Mouse (Mus musculus) spleen, postnatal 10 days (tissue): ENCODE results near the gene Trpc4.

Experiments used
- DNase-seq, 2 experiments: peaks; one replicate each; pipeline ENCODE4 v3.0.0; 2021 to 2022; ENCODE audit warnings: low spot score in 2 of 2

Trpc4 gene

DNA sequence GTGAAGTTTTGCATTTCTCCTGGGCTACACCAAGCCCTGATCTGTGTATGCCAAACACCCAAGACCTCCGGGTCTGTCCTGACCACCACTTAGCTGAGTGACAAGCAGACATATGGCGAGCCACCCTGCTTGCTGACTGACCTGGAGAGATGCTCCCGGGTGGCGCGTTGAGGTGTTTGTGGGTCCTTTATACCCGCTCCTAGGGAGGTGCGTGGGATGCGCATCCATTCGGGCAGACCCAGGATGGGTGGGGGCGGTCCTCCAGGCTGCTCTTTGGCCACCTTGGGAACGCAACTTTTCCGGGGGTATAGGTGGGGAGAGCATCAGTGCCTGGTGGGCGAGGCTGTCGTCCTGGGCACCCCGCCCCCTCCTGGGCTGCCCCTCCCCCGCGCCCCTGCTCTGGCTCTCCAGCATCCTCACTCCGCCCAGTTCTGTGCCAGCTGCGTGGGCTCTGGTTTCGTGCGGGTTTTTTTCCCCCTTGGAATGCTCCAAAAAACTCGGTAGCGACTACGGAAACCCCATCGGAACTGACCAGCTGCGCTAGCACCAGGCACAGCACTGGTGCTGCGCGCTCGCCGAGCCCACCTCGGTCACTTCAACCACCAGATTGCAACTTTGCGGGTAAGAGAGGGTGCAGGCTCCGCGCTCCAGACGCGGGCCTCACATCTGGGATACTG lies at the start of gene Trpc4:
Trpc4 (plus strand) TSS at position 397 of the 677 bp plus-strand sequence.
- no peak for DNase-seq

DNA sequence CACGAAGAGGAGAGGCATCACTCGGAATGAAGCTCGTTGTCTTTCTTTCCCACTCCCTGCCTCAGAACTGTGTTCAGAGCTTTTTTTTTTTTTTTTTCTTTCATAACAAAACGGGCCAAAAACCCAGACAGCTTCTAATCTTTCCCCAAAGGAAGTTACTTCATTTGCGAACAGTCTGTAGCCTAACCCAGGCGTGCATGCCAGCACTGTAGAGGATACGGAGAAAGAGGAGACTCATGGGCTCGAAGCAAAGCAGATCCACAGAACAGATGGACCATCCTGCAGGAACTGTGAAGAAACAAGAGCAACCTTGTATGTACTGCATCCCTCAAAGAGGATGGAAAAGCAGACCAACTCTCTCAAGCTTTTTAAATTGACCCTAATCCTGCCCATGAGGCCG lies 44.3 kb upstream of the Trpc4 start:
- no peak for DNase-seq

DNA sequence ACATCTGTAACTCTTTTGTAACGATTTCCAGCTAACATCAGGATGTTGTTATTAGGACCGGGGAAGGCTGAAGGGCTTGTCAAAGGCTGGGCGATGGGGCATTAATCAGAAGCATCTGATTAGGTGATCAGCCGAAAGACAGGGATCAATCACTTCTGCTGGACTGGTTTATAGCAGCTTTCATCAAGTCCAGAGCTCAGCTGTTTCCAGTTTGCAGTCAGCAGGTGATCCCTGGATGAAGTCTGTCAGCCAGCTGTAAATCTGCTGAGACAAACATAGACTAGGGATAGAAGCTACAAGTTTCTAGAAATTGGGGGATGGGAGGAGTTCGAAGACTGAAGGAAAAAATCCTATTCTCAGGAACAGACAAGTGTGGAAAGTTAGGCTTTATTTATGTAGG lies 20.5 kb upstream of the Trpc4 start:
- DNase-seq = no peak

DNA sequence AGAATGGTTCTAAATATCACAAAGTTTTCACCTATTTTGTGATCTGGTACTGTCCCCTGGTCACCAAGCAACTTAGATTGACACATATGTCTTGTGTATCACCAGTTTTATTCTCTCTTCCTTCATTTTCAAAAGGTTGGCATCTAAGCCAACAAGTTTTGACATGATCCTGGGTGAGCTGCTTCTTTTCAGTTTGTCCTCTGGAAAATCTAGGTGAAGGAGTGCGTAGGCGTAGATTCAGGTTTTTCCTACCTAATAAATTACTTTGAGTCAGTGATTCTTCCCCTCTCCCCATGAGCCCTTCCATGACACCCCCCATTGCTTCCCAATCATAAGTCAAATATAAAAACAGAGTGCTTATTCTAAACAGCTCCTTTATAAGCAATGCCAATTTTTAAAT lies 14.5 kb upstream of the Trpc4 start:
- DNase-seq = no peak

DNA sequence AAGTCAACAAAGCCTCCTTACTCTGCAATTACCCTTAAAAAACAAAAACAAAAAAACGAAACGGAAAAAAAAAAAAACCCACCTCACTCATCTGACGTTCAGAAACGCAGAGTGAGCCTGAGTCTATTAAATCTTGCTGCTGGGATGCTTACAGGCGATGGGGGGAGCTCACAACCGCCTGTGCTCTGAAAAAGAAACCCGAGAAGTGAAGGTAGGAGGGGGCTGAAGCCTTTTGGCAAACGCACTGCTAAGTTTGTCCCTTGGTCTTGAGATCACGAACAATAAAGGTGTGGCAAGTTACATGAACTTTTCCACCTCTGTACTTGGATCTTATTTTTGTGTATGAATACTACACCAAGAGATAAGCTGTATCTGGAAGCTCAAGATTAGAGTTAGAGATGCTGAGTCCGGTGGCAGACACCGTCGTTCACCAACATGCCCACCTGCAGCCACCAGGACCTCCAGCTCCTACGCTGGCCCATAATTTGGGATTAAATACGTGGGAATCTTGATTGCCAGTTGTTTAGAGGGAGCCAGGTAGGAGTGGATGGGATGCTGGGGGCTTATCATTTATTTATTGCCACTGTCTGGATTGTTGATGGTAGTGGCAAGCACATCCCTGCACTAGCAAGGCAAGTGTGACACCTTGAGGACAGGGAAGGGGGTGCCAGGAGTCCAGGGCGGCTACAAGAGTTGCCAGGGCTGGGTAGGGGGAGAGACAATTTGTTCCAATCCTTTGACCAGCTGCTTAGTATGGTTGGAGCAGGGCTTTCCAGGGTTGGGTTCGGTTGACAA lies 794 bp upstream of the Trpc4 start:
- DNase-seq = peak in 1 of 2 experiments; percentile 27

DNA sequence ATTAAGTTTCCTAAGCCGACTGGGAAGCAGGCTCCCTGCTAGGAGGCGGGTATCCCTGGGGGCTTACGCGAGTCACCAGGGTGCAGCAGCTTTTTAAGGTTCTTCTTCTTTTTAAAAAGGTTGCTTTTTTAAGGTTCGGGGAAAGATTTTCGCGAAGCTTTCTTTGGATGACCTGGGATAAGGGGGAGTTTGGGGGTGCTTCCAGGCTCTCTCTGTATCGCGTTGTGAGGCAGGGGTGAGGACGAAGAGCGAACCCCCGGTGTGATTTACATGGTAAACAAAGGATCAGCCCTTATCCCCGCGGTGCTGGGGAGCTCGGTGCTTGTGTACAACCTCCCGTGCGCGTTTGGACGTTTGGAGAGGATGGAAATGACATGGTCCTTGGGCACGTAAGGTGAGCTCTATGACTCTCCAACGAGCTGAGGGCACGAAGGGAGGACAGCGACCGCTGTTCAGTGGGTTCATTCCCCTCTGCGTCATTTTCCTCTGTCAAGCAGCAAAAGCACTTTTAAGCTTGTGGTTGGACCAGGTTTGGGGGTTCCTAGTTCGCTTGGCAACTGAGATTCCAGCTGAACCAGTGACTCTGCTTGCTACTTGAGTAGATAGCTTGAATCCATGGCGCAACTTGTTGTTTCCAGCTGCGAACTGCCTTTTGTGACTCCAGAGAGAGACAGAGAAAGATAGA lies 623 bp downstream of the Trpc4 start:
- DNase-seq = no peak

DNA sequence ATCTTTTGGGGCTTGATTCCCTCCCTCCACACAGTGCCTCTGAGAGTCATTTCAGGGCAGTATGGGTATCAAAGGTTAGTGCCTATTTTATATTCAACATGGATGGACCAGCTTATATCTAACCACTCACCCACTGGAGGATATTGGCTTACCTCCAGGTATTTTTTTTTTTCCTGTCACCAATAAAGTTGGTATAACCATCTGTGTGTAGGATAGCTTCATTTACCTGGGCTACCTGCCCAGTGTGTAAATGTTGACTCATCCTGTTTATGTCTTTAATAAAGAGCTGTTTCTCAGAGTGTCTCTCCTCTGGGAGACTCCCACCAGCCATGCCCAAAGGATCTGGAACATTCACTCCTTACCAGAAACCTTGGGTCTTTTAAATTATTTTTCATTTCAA lies 14.9 kb downstream of the Trpc4 start:
- no peak for DNase-seq

DNA sequence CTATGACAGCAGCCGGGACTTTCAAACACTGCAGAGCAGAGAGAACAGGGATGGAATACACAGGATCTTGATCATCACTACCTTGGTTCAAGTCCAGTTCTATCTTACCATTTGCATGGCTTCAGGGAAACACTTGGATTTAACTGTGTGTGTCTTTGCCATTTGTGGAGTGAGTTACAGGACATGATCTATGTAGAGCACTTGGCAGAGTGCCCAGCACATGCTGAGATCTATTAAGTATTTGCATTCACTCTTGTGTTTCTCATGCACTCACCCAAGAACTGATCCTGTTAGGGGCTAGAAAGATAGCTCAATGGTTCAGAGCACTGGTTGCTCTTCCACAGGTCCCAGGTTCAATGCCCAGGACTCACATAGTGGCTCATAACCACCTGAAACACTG lies 21.5 kb downstream of the Trpc4 start:
- no peak for DNase-seq

DNA sequence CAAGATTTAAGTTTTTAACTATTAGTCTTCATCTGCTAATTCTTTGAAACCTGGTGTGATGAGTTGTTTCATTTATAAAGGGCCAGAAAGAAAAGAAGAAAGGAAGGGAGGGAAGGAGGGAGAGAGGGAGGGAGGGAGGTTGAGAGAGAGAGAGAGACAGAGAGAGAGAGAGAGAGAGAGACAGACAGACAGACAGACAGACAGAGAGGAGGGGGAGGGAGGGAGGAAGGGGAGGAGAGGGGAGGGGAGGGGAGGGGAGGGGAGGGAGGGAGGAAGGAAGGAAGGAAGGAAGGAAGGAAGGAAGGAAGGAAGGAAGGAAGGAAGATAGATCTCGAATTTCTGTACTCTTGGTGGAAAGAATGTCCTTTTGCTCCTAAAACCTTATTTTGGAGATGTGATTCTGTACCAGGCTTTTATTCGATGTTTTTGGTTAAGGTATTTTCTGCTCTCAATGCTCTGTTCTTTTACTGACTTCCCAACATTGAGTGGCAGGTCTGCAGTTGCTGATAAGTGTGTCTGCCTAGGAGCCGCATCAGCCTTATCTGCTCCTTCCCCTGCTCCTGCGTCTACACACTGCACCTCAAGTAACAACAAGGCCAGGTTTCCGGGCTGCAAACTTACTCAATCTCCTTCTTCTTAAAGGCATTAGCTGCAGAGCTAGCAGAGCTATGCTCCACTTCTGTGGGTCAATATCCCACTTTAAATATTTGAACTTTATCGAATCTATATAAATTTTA lies 35.3 kb downstream of the Trpc4 start:
- no peak for DNase-seq

DNA sequence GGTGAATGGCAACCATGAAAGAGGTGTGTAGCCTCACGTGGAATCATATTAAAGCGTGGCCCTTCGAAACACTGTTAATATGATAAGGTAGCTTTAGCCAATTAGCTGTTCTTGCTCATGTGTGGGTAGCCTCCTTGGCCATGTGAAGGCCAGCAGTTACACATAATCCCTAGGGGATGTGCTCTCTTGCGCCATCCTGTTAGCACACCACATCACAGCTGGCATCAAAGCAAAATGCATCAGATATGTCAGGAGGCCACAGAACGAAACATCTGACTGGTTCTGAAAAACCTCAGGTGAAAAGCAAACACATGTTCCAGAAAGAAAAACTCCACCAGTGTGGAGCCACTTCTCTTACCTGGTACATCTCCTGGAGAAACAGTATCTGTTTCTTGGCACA lies 45.4 kb downstream of the Trpc4 start:
- DNase-seq = no peak

DNA sequence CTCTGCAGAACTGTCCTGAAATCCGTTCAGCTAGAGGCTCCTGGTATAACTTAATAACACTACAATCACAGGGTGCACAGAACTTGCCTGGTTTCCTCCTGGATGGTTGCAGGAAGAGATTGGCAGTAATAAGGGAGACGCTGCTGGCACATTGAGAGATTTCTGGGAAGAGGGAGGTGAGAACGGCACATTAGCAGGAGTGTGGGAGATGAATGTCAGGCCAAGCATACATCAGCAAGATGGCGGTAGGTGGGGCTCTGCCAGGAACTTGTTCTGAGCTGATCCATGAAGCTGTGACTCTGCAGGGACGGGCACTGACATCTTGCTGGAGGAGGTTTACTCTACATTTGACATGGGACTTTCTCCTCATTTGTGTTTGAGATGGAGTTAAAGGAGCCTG lies 48.6 kb downstream of the Trpc4 start:
- DNase-seq = no peak

DNA sequence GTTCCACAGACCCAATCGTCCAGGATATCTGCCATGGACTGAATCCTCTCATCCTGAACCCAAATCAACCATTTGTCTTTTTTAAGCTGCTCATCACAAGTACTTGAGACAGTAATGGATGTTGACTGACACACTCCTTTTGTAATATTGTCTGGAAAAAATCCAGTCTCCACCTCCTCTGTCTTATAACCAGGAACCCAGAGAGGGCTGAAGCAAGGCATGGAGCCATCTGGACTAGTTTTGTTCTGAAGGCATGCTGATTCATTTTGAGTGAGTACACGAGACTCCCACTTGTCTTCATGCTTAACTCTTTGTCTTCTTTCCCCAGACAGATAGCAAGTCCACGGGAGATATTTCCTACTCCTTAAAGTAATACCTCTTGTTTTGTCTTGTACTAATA lies 54.3 kb downstream of the Trpc4 start:
- DNase-seq = no peak

DNA sequence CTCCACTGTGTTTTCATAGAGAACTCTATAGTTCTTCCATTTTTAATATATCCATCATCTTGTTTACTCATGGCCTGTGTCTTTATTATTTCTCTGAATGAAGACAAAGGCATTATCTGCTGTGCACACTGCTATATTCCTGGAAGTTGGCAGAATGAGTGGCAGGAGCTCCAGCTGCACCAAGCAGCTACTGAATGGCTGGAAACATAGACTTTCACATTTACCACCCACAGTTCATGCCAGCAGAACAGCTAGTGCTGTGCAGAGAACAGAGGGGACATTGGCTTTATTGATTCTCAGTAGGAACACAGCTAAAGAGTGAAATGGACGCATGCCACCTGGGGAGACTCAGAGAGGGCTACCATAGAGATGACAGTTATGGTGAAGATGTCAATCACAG lies 55.6 kb downstream of the Trpc4 start:
- DNase-seq = no peak

DNA sequence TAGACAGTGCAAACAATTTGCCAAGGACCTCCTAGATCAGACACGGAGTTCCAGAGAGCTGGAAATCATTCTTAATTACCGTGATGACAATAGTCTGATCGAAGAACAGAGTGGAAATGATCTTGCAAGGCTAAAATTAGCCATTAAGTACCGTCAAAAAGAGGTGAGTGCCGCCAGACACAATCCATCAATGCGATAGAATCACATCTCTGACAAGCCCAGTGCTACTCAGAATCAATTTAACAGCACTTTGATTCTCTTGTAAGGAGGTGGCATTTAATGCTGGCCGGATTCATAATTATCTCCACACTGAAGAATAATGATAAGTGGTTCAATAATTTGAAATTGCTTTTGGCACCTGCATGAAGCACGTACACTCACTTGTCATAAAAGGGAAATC lies 66.7 kb downstream of the Trpc4 start:
- no peak for DNase-seq

DNA sequence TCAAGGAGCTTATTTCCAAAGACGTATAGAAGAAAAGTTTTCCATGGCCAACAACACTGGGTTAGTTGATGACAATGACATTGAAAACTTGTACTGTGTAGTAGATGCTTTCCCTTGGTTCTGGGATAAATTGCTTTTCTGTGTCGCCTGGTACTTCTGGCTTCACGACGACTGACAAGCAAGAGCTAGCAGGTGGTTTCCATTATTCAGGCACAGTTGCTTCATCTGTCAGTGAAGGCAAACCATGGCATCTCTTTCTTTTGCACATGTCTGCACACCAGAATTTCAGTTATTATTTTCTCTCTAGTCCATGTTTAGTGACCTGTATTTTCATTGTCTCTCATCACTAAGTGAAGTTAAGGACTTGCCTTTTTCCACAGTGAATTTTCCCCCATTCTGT lies 72.6 kb downstream of the Trpc4 start:
- DNase-seq = no peak

DNA sequence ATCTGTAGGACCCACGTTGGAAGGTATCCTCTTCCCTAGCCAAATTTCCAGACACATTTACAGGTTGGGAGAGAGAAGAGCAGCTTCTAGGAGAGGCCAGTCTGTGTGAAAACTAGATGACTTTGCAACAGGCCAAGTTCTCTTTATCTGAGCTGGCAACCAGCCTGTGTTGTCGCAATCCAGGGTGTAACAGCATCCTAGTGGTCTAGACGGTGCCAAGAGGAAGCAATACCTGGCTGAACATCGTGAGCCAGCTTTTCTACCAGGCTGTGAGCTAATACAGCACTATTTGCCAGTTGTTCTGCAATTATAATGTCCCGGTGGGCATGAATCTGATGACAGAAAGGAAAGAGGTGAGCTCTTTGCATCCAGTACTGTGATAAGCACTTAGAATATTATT lies 83.1 kb downstream of the Trpc4 start:
- no peak for DNase-seq

DNA sequence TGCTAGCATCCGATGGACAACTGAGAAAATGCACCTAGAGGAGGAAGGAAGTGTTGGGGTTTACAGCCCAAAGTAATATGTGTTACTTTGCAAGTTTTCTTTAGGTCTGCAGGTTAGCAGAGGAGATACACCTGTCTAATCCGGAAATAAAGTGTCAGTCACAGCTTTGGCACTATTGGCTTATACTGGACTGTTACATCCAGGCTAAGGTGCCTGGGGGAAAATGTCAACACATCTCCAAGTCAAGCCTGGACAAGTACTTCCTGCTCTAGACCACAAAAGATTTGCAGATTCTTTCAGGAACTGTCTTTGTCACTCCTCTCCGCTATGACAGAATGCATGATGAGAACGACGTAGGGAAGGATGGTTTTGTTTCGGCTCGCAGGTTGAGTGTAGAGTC lies 83.6 kb downstream of the Trpc4 start:
- DNase-seq = no peak

DNA sequence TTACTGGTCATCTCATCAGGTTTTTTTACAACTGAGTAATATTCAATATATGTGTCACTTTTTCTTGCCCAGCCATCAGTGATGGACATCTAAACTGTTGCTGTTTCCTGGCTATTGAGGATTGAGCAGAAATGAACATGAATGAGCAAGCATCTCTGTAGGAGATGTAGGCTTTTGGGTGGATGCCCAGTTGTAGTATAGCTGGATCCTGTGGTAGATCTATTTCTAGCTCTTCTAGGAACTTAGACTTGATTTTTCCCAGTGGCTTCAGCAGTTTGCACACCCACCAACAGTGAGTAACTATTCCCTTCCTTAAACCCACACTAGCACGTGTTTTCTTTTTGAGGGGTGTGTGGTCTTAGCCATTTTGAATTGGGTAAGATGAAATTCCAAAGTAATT lies 87.3 kb downstream of the Trpc4 start:
- no peak for DNase-seq

DNA sequence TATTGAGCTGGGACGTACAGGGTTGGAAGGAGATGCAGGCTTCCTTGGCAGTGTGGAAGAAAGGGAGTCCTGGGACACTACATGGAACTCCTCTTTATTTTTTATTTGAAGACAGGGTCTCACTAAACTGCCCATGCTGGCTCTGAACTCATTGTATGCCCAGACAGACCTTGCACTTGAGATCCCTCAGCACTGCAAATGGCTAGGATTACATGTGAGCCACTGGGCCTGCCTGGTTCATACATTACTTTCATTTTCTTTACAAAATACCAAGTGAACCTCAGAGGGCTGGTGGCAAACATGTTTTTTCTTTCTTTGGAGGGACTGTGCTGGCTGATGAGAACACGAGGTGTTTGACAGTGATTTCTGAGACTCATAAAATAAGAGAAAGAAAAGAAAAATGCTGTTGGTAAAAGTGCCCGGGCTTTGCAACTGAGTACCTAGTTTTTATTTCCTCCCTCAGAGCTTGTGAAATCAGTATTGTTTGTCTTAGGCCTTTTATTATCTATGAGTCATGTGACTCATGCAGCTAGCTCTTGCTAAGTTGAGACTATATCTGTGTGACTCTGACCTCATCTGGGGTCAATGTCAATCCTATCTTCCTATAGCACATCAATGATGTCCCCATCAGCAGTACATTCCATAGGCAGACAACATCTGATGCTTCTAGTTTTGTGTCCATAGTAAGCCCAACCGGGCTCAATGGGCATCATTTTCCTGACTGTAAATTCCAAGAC lies 89.1 kb downstream of the Trpc4 start:
- DNase-seq = no peak

DNA sequence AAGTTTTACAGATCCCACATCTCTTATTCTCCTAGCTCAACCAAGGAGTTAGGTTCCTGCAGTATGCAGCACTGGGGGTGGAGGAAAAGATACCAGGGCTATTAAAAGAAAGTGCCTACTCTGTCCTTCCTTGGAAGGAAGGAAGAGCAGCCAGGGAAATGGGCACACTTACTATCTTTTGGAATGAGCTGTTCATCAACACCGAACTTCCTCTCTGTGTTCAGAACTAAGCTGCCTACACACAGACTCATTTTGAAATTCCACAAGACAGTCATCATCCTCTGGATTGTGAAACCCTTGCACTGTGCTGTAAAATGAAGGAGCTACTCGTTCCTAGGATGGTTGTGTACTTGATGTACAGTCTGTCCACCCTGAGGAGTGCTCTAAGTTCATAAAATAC lies 90.6 kb downstream of the Trpc4 start:
- no peak for DNase-seq

DNA sequence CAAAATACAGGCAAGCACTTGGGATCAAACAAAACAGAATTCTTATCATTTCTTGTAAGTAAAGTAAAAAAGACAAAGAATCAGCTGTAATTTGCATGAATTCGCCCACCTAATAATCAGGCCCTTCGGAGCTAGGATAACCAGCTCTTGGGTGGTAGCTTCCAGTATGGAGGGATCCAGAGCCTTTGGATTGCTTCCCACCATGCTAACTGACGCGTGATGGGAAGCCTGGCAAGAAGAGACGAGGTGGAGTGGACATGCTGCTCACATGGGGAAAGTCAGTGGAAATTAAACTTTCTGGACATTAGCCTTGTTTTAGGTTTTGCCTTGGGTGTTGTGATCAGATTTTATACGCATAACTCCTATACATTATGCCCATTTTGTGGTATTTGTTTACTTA lies 93.5 kb downstream of the Trpc4 start:
- no peak for DNase-seq

DNA sequence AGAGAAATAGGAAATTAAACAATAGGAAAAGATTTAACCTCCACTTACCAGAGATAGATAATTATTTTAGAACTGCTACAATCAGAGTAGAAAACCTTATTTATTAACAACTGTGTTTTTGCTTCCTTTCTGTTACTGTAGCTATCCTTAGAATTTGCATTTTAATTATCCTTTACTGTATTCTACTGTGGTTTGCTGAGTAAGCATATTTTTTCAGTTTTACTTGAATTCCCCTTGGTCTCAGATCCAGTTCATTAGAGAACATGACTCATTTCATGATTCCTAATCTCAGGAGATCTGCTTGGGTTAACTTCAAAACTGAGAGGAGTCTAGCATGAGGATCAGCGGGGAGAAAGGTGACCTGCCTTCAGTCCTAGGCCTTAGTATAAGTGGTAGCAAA lies 111.1 kb downstream of the Trpc4 start:
- no peak for DNase-seq
